Mouse (Mus musculus) cortical plate, adult 2 months (tissue): Measurements from ENCODE around the gene Jazf1. TPM values are rescaled to one million over a fixed set of nuclear protein-coding genes. Genes with fewer than 3 reads are reported as not detected.

ENCODE experiments used
- H3K27ac ChIP-seq: fragments of 200-500 bp; 2 replicates; pipeline ENCODE4 v1.5.1; 2012; ENCODE audit warnings: low read length, control low read depth, inconsistent platforms; ENCODE audit not compliant: insufficient read depth
- H3K4me1 ChIP-seq: fragments of 200-500 bp; 2 replicates; pipeline ENCODE4 v1.6.1; 2011; ENCODE audit warnings: low read length; ENCODE audit not compliant: control insufficient read depth, insufficient read depth
- H3K4me3 ChIP-seq: fragments of 200-500 bp; 2 replicates; pipeline ENCODE4 v1.5.1; 2011; ENCODE audit warnings: mild to moderate bottlenecking, low read length, control low read depth; ENCODE audit not compliant: insufficient read depth
- CTCF ChIP-seq: fragments of 200-500 bp; IDR thresholded peaks from 2 replicates; pipeline ENCODE4 v1.5.1; 2011; ENCODE audit warnings: mild to moderate bottlenecking, control low read depth, low read length; ENCODE audit not compliant: insufficient read depth; ENCODE audit errors: extremely low read depth
- POLR2A ChIP-seq: fragments of 200-500 bp; IDR thresholded peaks from 2 replicates; pipeline ENCODE4 v1.6.1; 2011; ENCODE audit warnings: mild to moderate bottlenecking, low read length, control low read depth; ENCODE audit not compliant: insufficient read depth; ENCODE audit errors: extremely low read depth
- polyA plus RNA-seq: library from polyadenylated mRNA; depleted of rRNA; stranded (reverse); fragments of >200 nt; gene quantifications from 2 replicates; pipeline ENCODE4 v1.2.3, GENCODE M21; 2012; rRNA removed

Gene Jazf1
- polyA plus RNA-seq: 18.3 and 19.3 TPM in 2 replicates

GRCm38 (mm10) chr6:53067989-53068874, at the start of gene Jazf1:
Gene Jazf1 (minus strand): TSS chr6:53068631.
- TF ChIP-seq CTCF (no peak), POLR2A (no peak)
- Histone ChIP-seq H3K4me3 (peak within 1 kb of the TSS; percentile 96), H3K27ac (peak within 1 kb of the TSS; percentile 90), H3K4me1 (no peaks in the 10 kb centered on the region)

GRCm38 (mm10) chr6:53117855-53118254, 49.4 kb upstream of the Jazf1 start:
- Histone ChIP-seq H3K4me1 (no peaks in the 10 kb centered on the region), H3K4me3 (no peak overlapping the region), H3K27ac (no peak overlapping the region)
- TF ChIP-seq CTCF (no peak), POLR2A (no peak)

- Histone ChIP-seq H3K4me1 (no peaks in the 10 kb centered on the region), H3K27ac (no peak overlapping the region), H3K4me3 (no peak overlapping the region)
- TF ChIP-seq CTCF (no peak), POLR2A (no peak)
Measured at GRCm38 (mm10) chr6:53086879-53087278, 18.4 kb upstream of the Jazf1 start.

- TF ChIP-seq CTCF: no peak
- TF ChIP-seq POLR2A: no peak
- Histone ChIP-seq H3K27ac (no peak overlapping the region), H3K4me3 (no peak overlapping the region), H3K4me1 (no peaks in the 10 kb centered on the region)
Measured at GRCm38 (mm10) chr6:53081241-53081640, 12.8 kb upstream of the Jazf1 start.

- Histone ChIP-seq H3K27ac (no peak overlapping the region), H3K4me1 (no peaks in the 10 kb centered on the region), H3K4me3 (no peak overlapping the region)
- TF ChIP-seq POLR2A (no peak), CTCF (no peak)
Measured at GRCm38 (mm10) chr6:53078671-53079070, 10.2 kb upstream of the Jazf1 start.

- Histone ChIP-seq H3K4me1 (no peaks in the 10 kb centered on the region), H3K27ac (no peak overlapping the region), H3K4me3 (no peak overlapping the region)
- TF ChIP-seq CTCF (no peak), POLR2A (no peak)
Measured at GRCm38 (mm10) chr6:53071732-53072131, 3.3 kb upstream of the Jazf1 start.

- H3K4me1 ChIP-seq: no peaks in the 10 kb centered on the region
- TF ChIP-seq POLR2A (no peak), CTCF (no peak)
- H3K27ac ChIP-seq: no peak overlapping the region
- no peak overlapping the region for H3K4me3 ChIP-seq
Measured at GRCm38 (mm10) chr6:53069976-53070575, 1.6 kb upstream of the Jazf1 start.

GRCm38 (mm10) chr6:53068875-53069178, 396 bp upstream of the Jazf1 start:
- no peak for TF ChIP-seq CTCF
- TF ChIP-seq POLR2A: no peak
- Histone ChIP-seq H3K27ac (peak overlapping the region; percentile 90), H3K4me1 (no peaks in the 10 kb centered on the region), H3K4me3 (peak overlapping the region; percentile 96)

GRCm38 (mm10) chr6:53067446-53067988, 914 bp downstream of the Jazf1 start:
- Histone ChIP-seq H3K27ac (no peak overlapping the region), H3K4me3 (peak overlapping the region; percentile 96), H3K4me1 (no peaks in the 10 kb centered on the region)
- TF ChIP-seq POLR2A: no peak
- no peak for TF ChIP-seq CTCF

GRCm38 (mm10) chr6:53066978-53067377, 1.5 kb downstream of the Jazf1 start:
- no peak for TF ChIP-seq POLR2A
- no peak for TF ChIP-seq CTCF
- peak overlapping the region; percentile 96; the same call in 1 of the 2 replicates for H3K4me3 ChIP-seq
- H3K4me1 ChIP-seq: no peaks in the 10 kb centered on the region
- no peak overlapping the region for H3K27ac ChIP-seq
